Mouse (Mus musculus): ENCODE results near the gene Hspb9.
A peak's percentile ranks its signal among the peaks of the same experiment; 100 is the strongest.

Gene Hspb9

DNA sequence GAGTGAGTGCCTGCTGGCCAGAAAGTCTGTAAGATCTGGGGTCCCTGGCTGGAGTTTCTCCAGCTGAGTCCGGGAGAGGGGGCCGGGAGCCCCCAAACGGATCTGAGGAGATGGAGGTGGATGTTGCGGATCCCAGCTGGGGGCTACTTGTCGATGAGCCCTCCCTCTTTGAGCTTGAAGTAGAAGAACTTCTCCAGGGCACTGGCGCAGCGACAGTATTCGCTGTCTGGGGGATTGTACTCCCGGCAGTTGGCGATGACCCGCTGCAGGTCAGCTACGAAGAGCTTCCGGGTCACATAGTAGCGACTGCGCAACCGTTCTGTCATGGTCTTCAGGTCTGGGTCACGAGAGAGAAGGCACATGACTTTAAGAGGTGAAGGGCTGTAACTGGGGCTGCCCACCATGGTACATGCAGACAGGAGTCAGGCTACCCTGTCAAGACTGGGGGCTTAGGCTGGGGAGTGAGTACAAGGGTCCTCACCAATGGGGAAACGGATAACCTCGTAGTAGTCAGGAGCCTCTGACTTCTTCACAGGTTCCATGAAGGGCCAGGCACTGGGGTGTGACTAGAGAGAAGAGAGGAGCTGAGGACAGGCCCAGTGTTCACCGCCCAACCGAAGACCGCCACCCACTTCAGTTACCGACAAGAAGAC is 8.4 kb upstream of the Hspb9 start:
- DNase-seq (ENCODE audit: low spot score) = no peak

DNA sequence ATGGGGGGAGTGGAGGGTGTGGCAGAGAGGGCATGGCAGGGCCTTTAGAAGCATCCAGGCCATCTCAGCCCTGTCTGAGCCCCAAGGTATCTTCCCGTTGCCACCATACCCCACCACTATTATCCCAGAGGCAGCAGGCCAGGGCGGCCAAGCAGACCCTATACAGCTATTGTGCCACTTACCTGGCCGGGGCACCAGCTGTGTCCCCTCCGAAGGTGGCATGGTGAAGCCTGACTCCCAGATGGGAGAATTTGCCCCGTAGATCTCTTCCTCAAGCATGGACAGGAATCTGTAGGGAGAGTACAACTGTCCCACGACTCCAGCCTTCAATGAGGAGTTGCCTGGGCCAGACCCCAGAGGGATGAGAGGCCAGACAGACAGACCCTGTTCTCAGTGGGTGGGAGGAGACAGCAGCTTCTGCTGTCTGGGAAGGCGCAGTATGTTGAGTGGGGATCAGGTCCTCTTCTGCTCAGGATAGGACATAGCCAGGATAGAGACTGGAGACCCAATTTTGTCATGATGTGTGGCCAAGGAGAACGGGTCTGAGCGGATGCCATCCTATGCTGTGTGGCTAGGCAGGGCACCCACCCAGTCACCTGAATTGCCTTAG is 4.3 kb upstream of the Hspb9 start:
- DNase-seq (ENCODE audit: low spot score) = no peak

DNA sequence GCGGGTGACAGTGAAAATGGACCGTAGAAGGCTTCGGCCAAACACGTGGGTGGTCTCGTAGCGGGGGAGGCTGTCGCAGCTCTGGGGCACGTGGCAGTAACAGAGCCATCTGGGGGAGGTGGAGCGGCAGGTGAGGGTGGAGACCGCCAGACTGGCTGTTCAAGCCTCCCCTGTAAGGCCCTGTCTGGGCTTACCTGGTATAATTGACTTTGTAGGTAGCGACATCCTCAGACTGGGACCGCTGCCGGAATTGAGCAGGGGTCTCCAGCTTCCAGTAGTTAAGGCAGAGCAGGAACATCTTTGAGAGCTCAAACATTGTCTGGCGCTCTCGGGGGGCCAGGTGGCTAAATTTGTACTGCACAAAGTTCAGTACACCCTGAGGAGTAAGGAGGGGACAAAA is 3.1 kb upstream of the Hspb9 start:
- DNase-seq (ENCODE audit: low spot score) = no peak

DNA sequence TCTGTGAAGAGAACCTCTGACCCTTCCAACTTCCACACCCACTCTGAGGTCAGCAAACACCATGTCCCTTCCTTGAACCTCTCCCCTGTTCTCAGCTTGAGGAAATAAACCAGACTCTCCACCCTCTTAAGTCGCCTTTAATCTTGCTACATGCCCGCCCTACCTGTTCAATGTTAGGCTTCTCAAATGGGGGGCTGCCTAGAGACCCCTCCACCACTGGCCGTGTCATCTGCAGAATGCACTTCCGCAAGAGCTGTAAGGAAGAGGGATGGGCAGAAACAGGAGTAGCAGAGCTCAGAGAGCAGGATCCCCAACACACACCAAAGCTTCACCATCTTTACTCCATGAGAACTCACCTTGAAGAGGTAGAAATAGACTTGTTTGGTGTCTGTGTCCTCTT is 2.7 kb upstream of the Hspb9 start:
- no peak for DNase-seq (ENCODE audit: low spot score)

DNA sequence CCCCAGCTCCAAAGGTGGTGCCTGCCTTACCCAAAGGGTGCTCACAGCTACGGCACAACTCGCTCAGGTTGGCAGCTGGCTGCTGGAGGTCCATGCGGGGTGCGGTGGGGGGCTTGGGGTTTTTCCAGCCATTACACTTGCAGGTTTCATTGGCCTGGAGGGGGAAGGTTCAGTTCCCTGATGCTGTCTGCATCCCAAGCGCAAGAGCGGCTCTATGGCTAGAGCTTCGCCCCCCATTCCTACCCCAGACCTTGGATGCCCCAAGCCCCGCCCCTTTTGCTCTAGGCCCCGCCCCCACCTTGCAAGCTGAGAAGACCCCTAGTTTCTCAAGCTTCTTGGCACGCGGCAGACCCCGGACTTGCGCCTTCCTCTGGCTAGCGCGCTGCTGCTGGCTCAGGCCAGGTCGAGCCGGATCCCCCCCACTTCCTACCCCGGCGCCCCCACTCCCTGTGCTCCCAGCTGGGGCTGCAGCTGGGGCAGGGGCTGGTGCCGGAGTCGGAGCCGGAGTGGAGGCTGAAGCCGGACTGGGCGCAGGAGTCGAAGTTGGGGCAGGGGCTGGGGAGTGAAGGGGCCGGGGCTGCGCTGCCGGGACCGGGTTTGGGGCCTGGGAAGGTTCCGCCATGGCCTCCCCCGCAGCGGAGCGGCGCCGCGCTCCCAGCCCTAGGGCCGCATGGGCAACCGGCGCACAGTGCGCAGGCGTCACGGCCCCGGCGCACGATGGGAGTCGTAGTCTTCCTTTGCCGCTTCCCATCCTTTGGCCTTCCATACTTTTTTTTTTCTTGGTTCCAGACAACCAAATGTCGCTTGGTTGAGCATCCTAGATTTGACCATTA is 1.7 kb upstream of the Hspb9 start, which contains the start of gene Kat2a:
Gene Kat2a, minus strand, starts transcription at position 683 of the 833 bp plus-strand sequence.
- peak; percentile 70 for DNase-seq (ENCODE audit: low spot score)

DNA sequence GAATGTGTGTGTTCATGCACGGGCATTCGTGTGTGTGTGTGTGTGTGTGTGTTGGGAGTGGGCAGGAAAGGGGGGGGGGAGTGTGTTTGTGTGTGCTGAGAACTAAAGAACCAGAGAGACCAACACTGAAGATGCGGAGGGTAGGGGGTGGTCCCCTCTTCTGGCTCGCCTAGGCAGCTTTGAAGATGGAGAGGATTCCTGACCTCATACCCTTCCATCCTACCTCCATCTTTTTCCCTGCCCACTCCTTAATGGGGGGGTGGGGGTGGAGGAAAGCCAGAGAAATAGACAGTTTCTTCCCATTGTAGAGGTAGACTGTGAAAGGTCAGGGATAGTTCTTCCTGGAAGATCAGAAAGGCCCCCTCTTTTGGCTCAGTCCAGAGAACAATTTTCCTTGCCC is 476 bp upstream of the Hspb9 start:
- no peak for DNase-seq (ENCODE audit: low spot score)

DNA sequence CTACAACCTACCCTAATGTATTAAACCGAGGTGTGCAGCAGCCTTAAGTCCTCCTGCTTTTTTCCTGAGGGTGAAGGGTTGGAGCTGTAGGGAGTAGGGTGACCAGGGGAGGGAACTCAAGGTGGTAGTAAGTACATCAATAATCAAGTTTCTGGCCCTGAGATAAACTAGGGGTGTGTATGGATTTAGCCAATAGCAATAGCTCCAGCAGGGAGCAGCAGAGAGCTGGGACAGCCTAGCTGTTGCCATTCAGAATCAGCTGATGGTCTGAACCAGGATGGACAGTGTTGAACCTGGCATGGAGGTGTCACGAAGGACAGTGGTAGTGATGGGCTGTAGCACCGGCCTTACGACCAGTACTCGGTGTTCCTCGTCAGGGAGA is 875 bp downstream of the Hspb9 start:
- peak; percentile 75 for DNase-seq (ENCODE audit: low spot score)

DNA sequence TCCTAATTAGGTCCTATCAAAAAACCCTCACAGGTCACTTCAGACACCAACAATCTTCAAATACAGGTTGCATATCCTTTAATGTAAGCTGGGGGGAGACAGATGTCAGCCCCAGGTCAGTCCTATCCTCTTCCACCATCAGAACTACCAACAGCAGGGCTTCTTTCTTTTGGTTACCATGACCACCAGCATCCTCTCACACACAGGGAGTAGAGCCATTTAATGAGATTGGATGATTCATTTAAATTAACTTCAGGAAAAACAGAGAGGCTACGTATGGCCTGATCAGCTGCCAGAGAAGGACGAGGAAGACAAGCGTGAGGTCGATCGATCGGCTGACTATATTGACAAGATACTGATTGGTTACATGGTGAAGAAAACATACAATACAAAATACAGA is 1.3 kb downstream of the Hspb9 start:
- no peak for DNase-seq (ENCODE audit: low spot score)

DNA sequence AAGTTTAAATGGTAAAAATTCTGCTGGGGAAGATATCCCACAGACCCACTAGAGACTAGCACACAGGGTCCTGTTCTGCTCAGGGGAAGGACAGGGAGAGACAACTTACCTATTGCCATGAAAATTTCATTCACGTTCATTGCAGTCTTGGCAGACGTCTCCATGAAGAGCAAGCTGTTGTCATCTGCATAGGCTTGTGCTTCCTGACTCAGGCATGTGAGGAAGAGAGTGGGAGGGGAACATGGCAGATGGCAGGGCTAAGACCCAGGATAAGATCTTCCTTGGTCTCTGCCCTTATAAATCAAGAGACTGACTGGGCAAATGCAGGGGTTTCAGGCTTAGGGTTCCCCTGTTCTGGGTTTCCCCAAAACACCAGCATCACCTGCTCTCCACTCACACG is 3.0 kb downstream of the Hspb9 start:
- DNase-seq (ENCODE audit: low spot score) = no peak

DNA sequence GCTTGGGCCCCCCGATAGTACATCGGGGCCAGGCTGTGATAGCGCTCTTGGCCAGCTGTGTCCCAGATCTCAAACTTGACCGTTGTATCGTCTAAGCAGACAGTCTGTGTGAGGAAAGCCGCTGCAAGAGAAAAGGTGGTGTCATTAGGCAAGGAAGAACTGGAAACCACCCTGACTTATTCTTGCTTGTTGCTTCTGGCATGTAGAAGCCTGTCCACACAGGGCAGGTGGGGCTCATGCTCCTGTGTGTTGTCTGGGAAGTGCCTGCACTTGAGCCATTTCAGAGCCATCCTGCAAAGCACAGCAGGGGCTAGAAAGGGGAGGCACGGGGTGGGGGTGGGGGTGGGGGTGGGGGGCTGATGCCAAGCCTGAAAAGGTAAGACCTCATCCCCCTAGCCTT is 4.8 kb downstream of the Hspb9 start:
- DNase-seq (ENCODE audit: low spot score) = no peak

DNA sequence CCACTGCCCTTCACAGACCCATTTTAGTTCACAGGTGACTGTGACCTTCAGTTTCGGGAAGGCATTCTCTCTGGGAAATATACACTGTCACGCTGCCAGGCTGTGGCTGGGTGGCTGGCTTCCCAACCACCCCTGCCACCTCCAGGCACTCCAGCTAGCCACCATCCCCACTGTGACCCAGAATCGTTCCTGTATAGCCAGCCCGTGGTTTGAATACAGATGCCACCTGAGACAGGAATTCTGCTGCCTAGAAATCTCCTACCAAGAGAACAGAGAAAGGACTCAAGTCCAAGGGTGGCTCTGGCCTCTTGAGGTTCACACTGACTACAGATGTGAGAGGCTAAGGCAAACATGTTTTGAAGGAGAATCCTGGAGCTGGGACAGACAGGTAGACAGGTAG is 5.2 kb downstream of the Hspb9 start:
- DNase-seq (ENCODE audit: low spot score) = no peak

DNA sequence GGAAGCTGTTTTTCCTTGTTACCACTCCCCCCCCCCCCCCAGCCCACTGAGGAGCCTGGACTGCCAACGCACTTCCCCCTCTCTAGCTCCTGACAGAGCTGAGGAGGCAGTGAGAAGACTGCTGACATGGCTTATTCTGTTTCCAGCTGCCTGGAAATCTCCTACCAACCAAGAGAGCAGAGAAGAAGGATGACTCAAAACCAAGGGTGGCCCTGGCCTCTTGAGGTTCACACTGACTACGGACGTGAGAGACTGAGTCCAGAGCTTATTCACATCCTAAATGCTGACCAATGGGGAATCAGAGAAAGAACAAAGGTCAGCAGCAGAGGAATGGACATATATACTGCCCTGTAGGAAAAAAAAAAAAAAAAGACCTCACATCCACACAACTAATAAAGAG is 5.7 kb downstream of the Hspb9 start:
- DNase-seq (ENCODE audit: low spot score) = no peak

DNA sequence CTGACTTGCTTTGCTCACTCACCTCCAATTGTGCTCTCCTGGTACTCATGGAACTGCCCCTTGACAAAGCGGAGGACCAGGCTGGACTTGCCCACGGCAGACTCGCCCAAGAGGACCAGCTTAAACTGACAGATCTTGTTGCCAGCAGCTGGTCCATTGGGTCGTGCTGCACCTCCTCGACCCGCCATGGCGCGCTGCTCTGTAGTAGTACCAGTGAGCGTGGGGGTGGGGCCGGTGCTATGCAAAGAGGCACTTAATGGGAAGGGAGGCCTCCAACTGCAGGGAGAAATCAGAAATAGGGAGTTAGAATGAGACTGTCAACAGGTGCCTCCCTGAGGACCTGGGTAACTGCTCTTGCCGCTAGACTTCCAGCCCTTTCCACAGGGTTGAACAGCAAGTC is 6.2 kb downstream of the Hspb9 start:
- DNase-seq (ENCODE audit: low spot score) = no peak

DNA sequence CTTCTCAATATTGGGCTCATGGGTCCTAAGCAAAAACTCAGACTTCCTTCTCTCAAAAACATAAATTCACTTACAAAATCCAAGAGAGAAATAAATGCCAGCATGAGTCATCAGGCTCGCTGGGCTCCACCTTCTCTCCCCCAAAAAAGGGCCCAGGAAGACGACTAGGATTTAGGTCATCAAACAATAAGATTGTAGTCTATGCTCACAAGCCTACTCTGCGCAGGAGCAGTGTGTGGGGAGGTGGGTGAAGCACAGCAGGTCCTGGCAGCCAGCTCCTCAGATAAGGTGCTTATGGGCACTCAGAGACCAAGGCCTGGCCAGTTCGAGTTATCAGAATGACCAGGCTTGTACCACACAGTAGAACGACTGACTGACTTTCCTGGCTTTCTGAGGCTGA is 6.7 kb downstream of the Hspb9 start:
- DNase-seq (ENCODE audit: low spot score) = no peak

DNA sequence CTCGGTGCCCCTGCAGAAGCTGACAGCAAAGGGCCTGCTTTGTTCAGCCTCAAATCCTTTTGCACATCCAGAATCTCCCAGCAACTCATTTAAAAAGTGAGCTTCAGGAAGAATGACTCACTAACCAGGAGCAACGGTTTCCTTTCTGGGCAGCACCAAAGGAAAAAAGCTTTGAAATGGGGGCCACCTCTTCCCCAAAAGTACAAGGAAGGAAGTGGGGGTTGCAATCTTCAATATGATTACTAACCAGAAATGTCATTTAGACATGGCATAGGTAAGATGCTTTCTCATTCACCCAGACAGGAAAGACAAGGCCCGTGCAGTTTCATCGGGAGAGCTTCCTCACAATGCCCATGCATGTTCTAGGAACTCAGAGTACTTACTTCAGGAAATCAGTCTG is 7.6 kb downstream of the Hspb9 start:
- DNase-seq (ENCODE audit: low spot score) = no peak

DNA sequence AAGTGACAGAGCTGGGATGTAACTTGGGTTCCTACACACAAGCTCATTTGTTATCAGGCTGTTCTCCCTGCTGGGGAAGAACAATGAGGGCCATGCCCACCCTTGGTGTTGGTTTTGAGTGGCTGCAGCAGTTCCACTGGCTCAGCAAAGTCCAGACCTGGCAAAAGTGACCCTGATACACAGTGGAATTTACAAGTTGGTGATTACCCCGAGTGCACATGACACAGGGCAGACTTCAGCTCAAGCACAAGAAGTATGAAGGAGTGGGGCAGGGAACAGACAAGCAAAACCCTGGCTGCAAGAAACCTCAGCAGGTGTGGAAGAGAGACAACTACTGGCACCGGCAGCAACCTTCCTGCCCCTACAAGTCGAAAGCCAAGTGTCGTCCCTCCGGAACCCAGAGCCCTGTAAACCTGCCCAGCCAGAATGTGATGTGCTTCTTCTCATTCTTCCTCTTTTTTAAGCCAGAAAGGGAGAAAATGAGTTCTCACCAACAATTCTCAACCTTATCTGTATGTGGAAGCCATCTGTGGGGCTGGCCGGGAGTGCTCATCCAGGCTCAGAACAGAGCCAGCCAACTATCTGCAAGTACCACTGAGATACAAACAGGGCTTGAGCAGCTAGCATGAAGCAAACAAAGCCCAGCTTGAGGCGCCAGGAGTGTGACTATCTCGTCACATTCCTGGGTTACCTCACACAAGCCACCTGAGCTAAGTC is 8.3 kb downstream of the Hspb9 start:
- DNase-seq (ENCODE audit: low spot score) = no peak

DNA sequence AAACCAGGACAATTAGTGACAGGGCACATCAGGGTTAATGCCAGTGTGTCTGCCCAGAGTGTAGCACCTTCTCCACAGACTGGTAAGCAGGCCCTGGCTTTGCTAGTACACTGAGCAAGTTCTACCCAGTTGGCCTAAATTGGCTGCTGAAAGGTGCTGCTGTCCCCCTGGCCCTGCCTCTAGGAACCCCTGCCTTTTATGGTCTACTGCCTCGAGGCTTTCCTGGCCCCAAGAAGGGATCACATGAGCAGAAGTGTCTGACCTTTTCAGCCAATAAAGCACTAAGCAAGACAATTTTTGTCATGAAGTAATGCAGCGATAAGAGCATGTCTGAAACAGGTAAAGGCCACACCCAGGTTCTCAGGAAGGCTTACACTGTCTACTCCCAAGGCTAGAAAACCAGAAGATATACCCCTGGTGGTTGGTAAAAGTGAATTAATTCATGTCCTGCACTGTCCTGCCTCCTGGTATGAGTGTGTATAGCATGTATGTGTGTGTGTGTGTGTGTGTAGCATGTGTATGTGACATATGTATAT is 8.9 kb downstream of the Hspb9 start:
- no peak for DNase-seq (ENCODE audit: low spot score)

DNA sequence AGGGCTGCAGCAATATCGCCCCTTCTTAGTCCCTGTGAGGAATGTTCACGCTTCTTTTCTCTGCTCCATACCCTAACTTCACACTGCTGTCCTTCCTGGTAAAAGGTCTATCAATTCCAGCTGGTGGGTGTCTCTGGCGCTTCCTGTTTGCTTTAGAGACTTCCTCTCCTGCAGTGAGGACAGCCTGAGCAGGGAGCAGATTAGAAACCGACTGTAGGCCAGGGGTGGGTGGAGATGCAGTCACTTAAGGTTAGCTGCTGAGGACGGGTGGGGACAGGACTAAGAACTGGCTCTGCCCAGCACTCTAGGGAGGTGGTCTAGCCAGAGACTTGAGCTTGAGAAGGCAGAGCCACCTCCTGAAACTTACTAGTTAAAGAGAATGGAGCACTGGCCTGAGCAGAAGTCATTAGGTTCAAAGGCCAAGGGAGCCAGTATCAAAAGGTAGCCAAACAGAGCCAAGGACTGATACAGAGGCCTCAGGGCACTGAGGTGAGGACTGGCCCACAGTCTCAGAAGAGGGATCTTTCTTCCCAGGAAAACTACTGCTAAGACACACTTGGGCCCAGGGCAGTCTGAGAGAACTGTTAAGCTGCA is 11.4 kb downstream of the Hspb9 start:
- DNase-seq (ENCODE audit: low spot score) = no peak

DNA sequence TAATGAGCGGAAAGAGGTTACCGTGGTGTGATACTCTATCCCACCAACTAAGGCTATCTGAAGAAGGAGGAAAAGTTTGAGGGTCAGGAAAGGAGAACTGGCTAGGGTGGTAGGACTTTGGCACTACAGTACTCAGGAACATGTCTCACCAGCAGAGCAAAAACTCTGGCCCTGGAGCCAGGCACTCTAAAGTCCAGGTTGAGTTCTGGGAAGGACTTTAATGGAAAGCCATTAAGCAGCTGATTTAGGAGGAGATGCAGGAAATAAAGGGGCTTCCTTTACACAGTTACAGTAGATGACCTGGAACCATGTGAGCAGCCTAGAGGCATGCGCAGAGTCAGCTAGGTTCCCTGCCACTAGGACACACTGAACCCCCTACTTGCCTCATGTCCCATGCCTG is 13.6 kb downstream of the Hspb9 start:
- DNase-seq (ENCODE audit: low spot score) = no peak

DNA sequence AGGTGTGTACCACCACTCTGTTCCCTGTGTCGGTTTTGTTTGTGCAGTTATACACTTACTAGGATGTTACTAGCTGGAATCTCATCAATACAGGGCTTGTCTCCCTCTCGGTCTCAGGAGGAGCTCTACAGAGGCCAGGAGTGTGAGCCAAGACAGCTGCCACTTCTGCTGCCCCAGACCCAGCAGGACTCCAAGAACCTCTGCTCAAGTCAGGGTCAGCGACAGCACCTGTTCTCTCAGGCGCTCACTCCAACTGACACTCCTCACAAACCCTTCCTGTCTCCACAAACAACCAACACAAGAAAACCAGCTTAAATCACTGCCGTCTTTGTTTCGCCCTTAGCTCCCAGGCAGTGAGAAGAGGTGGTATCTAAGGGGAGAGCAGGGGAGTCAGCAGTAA is 15.0 kb downstream of the Hspb9 start:
- no peak for DNase-seq (ENCODE audit: low spot score)

DNA sequence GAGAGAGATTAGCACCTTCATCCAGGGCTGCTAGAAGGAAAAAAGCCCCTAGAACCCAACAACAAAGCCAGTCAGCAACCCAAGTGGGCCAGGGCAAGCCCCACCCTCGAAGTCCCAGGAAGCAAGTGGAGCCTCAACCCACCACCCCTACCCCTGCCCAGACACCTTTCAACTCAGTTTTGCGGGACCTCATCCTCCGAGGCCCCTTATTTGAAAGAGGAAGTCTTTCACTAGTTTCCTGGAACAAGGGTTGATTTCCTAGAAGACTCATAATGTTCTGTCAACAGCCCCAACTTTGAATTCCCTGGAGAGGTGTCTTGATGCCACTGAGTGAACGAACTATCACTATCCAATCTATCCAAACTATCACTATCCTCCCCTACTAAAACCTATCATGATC is 16.3 kb downstream of the Hspb9 start:
- no peak for DNase-seq (ENCODE audit: low spot score)
